Mouse (Mus musculus): ENCODE data around the gene Mrps14.

The Mrps14 gene

DNA sequence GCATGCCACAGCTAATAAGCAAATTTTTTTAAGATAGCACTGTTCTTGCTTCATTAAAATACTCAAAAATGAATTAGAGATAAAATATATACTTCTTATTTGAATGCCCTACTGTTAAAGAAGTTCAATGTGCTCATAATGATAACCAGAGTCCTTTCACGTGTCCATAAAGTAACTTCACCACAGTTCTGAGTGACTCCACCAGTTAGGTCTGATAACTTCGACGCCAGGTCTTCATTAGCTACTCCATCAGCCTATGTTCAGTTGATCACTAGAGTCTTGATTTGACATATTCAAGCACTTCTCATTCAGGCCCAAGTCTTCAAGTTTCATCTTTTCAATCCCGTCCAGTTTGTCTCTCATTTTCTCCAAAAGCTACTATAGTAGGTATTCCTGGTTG is 32.2 kb downstream of the Mrps14 start:
- CTCF ChIA-PET: no interaction called here

DNA sequence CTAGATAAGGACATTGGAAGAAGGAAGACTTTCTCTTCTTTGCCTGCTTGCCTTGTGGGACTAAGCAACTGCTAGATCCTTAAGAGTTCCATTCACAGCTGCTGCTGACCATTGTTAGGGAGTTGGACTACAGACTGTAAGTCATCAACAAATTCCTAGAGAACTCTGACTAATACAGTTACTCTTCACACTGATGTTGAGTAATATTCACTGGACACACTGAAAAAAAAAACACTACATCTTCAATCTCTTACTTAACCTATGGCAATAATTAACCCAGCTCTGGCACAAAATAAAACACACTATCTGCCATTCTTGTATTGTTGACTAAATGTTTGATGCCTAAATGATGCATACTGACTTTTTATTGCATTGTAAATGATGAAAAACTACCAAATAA is 32.8 kb downstream of the Mrps14 start:
- CTCF ChIA-PET: no interaction called here

DNA sequence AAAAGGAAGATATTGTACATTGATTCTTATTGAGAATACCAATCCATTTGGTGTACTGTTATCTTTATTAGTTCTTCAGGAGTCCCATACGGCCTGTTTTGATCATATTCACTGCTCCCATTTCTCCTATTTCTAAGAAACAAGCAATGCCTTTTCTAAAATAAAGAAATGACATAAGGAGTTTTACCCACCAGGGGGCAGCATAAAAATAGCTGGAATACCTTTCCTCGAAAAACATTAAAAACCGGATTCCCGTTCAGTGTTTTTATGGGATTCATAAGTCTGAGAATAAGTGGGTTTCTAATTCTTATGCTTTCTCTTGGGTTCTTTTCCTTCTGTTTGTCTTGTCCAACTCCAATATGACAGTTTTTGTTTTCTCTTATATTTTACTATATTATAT is 36.0 kb downstream of the Mrps14 start:
- CTCF ChIA-PET: no interaction called here

DNA sequence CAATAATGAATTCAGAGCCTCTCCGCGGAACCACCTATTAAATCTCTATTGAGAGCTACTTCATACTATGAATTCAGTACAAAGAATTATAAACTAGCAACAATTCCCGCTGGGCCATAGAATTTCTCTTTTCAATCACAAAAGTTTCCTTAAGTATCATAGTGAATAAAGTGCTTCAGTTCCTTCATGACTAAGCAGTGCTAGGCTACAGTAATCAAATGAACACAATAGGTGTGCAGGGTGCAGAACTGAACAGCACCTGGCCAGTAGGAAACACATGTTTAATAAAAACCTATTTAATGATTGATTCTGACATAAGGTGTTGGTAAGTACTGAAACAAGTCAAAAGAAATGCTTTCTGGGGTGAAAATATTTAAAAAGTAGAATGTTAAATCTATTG is 37.1 kb downstream of the Mrps14 start:
- CTCF ChIA-PET: no interaction called here

DNA sequence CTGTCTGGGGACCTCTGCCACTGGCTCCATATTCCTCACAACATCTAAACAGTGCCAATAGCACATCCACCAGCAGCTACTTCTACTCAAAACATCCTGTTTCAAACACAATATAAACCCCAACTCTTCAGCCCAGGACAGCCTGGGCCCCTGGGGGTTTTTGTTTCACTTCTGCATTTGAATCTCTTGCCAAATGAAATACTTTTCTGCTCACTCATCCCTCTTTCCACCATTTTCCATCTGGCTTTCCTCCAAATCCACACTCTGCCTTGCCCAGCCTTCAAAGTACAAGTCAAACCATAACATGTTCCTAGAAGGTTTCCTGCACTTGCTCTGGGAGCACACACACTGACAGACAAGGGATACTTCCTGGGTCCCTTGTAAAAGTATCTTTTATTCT is 38.9 kb downstream of the Mrps14 start:
- CTCF ChIA-PET: no interaction called here

DNA sequence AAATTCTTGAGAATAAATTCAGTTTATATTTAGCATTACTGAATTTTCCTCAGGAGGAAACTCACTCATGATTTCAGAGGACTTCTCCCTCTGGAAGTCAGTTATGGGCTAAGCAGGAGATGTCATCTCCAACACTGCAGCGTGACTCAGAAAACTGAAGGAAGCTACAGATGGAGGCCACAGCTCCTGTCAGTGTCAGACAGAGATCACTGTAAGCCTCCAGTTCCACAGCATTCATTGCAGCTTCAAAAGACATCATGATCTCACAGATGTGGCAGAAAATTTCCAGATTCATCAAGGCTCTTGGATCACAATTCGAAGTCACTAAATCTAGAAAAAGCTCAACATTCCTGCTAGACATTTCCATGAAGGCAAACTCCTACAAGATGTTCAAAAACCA is 43.0 kb downstream of the Mrps14 start:
- CTCF ChIA-PET: interaction anchor here (0.7 kb wide), 1 partner anchor 996 kb away, joined by 6 read pairs; no protein-coding TSS in a partner anchor

DNA sequence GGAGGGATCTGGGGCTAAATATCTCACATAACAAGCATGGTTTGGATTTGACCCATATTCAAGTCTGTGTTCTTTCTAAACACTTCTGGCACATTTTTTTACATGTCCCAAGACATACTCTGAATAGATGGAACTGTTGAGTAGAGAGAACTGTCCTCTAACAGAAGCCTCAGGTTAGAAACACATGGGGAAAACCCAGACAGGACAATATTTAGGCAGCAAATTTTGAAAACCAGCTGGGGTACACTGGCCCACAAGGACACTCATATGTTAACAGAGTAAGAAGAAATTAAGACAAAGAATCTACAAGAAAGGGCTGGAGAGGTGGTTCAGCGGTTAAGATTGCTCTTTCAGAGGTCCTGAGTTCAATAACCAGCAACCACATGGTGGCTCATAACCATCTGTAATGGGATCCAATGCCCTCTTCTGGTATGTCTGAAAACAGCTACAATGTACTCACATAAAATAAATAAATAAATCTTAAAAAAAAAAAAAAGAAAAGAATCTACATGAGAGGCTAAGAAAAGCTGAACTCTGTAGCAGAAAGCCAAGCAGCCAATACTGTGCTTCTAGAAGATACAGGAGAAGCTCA is 43.9 kb downstream of the Mrps14 start:
- CTCF ChIA-PET: interaction anchor here (0.7 kb wide), 1 partner anchor 995 kb away, joined by 6 read pairs; no protein-coding TSS in a partner anchor

DNA sequence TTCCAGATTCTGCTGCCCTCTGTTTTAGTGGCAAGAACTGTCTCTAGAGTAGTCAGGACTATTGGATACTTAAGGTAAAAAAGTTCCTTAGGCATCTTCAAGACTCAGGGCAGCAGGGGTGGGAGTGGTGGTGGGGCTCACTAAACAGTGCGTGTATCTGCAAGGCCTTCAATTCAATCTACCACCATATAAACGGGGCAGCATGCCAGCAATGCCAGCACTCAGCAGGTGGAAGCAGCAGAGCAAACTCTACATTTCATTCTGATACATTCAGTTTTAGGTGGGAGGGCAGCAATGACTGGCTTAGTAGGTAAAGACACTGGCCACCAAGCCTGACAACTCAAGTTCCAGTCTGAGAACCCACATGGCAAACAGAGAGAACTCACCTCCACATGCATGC is 45.1 kb downstream of the Mrps14 start:
- CTCF ChIA-PET: no interaction called here

DNA sequence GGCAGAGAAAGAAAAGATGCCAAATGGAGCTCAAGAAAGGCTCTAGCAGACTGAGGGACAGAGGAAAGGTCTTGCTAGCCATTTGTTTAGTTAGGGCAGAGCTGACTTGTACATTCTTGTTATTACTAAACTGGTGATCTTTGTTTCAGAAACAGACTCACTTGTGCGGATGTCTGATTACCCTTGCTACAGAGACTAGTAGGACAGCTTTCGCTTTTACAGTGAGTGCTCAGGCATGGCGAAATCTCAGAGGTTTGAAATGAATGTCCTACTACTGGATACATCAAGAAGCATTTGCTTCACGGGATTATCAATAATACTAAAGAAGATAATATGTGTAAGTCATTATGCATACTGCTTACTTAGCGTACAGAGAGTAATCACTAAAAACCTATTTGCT is 49.7 kb downstream of the Mrps14 start:
- CTCF ChIA-PET: interaction anchor here (0.7 kb wide), 1 partner anchor 133 kb away, joined by 3 read pairs; no protein-coding TSS in a partner anchor

DNA sequence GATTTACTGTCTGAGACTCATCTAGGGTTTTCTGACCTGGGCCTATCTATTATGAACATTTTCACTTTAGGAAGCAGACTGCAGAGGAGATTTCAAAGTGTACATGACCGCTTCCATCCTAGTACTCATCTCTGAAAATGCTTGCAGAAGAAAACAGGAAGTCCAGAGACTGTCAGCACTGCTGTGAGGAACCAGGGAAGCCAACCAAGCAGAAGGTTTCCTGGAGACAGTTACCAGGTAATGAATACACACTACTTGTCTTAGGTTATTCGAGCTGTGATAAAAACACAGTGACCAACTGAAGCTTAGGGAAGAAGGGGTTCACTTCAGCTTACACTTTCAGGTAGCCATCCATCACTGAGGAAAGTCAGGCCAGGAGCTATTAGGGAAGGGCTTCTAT is 50.9 kb downstream of the Mrps14 start:
- CTCF ChIA-PET: no interaction called here

DNA sequence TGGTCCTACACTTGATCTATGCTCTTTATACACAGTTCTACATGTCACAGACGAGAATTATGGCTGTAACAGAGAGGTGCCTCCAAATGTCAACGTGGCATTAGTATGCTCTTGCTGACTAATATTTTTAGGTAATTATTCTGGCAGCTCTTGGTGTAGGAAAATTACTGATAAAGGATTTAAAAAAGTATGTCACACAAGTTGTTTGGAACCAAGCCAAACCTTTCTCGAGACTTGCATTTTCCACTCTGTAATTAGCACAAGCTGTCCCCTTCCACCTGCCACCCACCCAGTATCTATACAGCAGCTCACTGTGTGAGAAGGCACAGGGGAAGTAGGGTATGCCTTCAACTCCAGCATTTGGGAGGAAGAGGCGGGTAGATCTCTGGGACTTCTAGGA is 51.8 kb downstream of the Mrps14 start:
- CTCF ChIA-PET: no interaction called here

DNA sequence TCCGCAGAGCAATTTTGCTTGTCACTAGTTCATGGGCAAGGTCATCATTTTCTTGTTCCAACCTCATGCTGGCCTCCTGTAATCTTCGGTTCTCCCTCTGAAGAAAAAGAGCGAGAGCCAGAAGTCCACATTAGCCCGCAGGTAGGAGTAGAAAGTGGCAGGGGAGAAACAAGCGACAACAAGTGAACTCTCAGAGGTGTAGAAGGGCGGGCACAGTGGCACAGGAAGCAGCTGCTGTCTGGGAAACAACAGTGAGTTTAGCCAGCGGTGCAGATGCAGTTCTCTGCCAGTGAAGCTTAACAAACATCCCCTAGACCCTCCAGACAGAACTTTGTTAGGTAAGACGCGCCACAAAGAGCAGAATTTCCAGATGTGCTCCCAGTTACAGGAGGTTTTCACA is 52.5 kb downstream of the Mrps14 start:
- CTCF ChIA-PET: interaction anchor here (0.6 to 0.9 kb wide), 2 partner anchors 38 to 50 kb away, joined by 3 to 7 read pairs; no protein-coding TSS in a partner anchor

DNA sequence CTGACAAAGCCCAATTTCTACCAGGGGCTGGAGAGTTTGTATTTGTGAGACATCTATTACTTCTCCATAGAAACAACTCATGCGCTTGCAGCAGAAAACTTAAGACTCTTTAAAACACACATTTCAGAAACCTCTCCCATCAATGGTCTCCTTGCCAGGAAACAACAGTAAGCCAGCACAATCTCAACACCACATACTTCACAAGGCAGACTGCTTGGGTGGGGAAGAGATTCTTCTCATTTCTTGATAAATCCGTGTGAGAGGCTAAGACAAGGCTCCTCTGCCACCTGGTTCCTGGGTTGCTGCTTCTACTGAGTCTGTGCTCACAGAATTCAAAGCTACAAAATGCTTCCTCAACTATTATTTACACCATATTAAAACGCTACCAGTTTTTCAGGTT is 54.8 kb downstream of the Mrps14 start:
- CTCF ChIA-PET: no interaction called here

DNA sequence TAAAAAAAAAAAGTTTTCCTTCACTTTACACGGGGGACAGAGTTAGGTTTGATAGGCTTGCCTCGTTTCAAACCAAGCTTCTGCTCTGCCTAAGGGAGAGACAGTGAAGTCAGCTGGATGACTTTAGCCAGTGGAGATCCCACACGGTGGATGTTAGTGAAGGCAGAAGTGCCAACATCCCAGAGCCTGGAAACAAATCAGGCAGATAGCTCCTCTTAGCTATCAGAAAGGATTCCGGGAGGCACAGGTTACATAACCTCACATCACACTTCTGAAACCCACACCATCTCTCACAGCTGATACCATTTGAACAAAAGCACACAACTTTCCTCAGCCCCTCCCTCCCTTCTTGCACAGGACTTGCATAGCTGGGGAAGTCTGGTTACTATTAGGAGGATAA is 55.8 kb downstream of the Mrps14 start:
- CTCF ChIA-PET: no interaction called here

DNA sequence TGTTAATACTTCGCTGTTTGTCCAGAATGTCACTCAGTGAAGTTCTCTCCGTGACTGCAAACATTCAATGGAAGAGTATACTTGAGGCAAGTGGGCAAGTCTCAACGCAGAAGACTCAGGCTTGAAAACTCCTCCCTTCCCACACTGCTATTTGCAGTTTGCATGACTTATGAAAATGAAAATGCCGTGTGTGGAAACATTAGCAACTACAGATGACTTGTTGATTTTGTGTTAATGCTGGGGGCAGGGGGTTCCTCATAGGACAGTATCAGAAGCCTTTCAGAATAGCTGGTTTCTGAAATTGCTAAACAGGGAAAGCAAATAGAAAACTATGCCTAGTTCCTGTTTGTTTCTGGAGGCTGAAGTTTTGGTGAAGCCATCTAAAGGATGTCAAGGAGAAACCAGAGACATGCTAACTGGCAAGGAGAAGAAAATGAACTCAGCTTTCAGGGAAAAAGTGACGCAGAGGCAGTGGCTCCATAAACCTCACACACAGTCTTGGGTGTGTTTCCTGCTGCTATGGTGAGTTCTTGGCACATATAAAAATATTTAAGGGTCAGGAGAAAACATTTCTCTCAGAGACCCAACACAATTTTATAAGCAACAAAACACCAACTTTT is 56.5 kb downstream of the Mrps14 start:
- CTCF ChIA-PET: interaction anchor here (0.5 kb wide), 1 partner anchor 102 kb away, joined by 5 read pairs; no protein-coding TSS in a partner anchor

Measured in spleen, embryonic (tissue).